Mouse (Mus musculus): ENCODE data around the gene Npcd. TPM values are rescaled to one million over a fixed set of nuclear protein-coding genes. Genes with fewer than 3 reads are reported as not detected.
"Not testable (repeated sequence)": the region's sequence is repeated elsewhere in the genome, so short reads cannot be mapped to it uniquely, and the experiment has no call there.

Npcd gene
- polyA plus RNA-seq, 1 experiment = 0.12 TPM

DNA sequence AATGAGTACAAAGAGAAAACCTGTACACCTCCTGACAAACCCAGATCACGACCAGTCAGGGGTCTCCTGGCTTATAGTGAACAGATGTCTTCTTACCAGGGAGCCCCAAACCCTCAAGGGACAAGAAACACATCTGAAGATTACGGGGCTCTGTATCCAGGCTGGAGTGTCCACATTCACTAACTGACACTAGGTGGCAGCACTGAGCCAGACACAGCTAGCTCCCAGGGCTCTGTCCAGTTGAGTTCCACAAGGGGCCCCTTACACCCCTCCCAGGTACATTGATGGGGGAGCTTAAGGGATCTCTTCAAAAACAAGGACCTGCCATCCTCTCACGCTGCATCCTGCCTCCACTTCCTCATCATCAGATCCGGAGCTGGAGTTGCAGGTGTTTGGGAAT, 3.6 kb downstream of the Npcd start:
- no peak for DNase-seq (ENCODE audit: low read depth)

DNA sequence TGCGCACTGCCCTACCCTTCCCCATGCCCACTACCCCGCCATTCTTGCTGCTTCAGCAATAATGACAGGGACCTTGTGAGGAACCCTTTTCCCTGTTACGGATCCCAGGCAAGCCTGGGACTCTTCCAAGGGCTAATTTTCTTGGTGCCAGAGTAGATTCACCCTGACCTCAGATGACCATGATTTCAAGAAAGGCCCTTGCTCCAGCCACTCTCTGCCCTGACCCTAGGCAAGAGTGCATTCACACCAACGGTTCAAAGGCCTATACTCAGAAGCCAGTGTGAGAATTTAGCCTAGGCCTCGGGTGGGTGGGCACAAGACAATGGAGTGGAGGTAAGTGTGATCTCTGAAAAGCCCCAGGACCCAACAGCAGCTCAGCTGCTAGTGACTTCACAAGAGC, 4.6 kb downstream of the Npcd start:
- no peak for DNase-seq (ENCODE audit: low read depth)

DNA sequence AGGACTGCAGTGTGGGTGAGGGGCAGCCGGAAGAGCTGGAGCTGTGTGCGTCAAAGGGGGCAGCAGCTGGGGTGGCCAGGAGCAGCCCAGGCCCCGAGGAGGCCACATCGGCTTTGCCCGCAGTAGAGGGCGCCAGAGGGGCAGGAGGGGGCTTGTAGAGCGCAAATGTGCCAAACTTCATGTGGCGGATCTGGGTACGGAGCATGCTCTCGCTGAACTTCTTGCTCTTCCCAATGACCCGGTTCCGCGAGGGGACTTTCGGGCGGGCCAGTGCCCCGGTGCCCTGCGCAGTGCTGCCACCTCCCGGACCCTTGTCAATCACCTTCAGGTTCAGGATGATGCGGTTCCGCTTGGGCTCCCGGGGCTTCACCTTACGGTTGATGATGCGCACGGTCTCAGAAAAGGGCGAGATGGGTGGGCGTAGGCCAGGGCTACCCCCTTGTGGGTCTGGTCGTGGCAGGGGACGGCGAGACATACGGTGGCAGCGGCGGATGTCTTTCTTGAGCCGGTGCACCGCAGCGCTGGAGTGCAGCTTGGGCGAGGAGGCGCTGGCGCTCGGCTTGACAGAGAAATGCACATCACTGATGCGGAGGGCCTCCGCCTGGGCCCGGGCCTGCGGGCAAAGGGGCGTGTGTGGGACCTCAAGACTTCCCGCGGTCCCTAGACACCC, 5.5 kb downstream of the Npcd start:
- no peak for DNase-seq (ENCODE audit: low read depth)

DNA sequence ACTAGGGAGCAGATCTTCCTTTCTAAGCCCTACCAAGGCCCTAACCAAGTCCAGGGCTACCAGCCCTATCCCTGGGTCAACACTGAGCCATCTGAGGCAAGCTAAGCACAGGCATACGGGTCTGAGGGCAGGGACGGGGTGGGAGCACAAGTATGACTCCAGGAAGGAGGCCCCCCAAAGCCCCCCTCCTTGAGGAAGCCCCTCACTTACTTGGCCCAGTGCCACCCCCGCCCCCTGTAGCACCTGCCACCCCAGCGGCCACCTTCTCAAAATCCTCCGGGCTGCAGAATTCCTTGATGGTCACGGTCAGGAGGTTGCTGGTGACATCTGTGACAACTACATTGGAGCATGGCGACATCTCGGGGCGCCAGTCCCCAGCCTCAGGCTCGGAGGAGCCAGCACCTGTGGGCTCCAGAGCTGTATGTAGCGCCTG, 6.2 kb downstream of the Npcd start:
- DNase-seq (ENCODE audit: low read depth) = no peak

DNA sequence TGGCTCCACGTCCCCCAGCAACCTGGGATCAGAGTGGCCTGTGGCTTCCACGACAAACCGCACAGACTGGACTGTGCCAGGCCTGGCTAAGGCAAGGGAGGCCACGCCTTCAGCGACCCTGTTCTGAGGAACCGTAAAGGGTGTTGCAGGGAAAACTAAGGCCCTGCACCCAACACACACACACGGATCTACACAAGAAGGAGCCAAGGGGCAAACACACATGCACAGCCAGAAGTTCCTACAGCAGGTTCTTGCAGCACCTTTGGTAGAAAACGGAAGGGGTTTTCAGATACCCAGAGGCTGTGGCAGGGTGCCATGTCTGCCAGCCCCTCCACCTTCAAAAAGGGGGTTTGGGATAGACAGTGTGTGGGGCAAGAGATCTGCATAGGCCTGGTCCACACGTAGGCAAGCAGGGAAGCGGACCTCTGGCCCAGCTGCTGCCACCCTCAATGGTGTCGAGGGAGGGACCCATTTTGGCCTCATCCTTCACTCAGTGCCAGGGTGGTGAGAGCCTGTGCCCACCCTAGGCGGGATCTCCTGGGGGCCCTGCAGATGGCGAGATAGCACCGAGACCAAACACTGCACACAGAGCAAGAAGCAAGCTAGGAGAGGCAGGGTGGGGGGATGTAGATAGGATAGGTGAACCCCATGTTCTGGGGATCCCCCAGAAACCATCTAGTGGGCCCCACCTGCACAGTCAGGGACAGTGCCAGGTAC, 6.8 kb downstream of the Npcd start:
- no peak for DNase-seq (ENCODE audit: low read depth)

DNA sequence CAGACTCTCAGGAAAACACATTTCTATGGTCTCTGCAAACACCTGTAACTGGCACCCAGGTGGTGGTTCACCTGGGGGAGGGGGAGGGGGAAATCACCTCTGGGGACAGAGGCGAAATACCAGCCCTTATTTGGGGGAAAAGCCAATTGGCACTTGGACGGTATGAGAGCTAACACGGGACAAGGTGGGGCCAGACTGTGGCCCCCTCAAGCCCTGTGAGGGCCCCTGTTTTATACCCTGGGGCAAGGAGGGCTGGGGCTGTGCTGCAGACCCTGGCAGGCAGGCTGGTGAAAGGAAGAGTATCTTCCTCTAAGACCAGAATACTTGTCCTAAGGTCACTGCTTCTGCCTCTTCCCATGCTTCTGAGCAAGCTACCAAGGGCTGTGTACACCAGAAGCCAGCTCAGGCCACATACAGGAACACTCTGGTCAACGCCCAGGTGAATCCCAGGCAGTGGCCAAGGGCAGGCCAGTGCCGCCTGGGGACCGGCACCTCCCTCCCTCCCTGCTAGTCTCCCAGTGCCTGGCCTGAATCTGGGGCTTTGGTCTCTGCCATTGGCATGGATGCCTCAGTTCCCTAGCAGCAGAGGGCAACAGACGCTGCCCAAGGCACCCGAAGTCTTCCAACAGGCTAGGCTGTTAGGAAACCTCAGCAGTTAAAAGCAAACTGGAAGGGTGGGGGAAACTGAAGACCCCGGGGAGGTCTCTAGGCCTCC, 7.7 kb downstream of the Npcd start:
- DNase-seq (ENCODE audit: low read depth) = no peak

DNA sequence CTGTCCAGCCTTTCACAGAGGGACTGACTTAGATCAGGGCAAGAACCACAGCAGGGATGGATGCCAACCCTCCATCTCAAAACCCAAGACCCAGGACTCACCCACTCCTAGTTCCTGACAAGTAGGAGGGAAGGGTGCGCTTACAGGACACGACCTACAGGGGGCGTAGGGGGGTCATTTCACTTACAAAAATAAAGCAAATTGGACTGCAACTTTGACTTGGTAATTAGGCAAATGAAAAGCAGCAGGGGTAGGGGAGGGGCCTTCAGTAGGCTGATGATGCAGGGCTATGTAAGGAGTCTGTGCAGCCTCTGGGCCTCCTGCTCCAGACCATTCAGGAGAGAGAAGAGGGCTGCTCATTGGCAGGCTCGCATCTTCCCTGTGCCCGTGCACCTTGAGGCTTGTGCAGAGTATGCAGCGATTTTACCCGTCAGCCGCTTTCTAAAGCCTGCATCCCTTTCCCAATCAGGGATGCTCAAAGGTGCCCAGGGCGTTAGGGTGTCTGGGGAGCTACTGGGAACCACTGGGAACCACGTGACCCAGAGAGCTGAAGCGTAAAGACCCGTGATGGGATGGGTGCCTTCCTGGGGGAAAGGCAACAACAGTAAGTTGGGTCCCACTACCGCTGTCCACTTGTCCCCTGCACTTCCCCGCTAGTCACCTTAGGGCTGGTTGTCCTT, 8.8 kb downstream of the Npcd start:
- DNase-seq (ENCODE audit: low read depth) = no peak

DNA sequence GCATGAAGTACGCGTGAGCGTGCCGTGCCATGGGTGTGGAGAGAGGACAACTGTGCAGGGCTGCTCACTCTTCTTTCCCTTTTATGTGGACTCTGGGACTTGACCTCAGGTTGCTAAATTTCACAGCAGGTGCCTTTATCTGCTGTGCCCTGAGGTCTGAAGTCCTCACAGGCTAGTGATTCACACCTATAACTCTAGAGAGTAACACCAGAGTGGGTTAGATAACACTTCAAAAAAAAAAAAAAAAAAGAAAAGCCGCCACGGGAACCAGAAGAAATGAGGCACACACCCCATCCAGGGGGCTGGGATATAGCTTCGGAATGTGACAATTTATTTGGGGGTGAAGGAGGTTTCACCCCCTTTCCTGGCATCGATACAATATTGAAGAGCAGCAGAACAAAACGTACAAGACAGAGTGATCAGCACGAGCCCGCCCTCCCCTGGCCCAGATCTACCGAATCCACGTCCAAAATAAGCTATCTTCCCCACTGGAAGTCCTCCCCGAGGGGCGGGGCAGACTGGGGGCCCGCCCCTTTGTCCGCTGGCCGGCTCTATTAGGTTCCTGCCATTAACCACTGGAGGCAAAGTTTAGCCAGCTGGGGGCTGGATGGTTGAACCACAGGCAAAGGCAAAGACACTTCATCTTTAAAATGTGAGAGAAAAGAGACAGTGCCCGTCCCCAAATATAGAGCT, 10.3 kb downstream of the Npcd start:
- DNase-seq (ENCODE audit: low read depth) = no peak

DNA sequence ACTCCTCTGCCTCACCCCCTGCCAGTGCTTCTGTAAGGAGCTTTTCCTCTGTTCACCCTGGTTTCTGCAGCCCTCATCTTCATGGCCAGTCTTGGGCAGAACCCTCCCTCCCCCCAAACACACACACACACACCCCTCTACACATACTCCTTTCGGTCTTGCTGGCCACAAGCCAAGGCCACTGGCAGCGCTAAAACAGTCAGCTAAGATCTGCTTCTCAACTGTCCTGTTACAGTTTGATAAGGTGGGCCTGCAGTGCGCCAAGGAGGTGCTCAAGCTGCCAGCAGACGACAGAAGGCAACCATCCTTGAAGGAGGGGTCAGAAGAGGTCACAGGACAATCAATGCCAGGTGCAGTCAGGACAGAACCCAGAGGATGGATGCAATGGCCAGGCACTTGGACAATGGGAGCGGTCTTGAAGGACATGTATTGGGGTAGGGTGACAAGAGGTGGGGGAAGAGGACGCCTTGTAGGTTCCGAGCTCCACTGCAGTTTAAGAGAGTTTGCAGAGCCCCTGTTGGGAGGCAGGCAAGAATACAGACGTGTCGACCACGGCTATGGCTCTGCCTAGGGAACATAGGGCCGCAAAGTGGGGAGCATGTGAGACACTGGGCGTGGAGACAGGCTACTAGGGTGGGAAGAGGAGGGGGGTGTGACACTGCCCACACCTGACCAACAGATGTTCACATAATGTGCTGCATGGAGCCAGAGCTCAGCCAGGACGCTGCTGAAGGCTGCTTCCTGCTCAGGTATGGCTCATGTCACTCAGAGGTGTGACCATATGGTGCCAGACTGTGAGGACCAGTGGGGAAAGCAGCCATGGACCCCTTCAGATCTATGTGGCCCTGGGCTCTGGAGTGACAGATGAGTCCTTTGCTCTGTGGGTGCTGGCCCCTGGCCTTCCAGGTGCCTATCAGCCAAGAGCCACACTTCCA, 11.5 kb downstream of the Npcd start:
- no peak for DNase-seq (ENCODE audit: low read depth)

DNA sequence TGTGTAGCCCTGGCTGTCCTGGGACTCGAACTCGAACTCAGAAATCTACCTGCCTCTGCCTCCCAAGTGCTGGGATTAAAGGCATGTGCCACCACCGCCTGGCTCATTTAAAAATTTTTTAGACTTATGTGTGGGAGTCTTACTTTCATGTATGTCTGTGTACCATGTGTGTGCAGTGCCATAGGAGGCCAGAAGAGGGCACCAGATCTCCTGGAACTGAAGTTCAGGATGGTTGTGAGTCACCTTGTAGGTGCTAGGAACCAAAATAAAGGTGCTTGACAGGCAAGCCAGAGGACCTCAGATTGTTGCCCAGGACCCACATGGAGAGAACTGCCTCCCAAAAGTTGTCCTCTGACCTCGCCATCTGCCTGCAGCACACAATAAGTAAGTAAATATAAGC, 15.7 kb downstream of the Npcd start:
- DNase-seq (ENCODE audit: low read depth) = no peak

DNA sequence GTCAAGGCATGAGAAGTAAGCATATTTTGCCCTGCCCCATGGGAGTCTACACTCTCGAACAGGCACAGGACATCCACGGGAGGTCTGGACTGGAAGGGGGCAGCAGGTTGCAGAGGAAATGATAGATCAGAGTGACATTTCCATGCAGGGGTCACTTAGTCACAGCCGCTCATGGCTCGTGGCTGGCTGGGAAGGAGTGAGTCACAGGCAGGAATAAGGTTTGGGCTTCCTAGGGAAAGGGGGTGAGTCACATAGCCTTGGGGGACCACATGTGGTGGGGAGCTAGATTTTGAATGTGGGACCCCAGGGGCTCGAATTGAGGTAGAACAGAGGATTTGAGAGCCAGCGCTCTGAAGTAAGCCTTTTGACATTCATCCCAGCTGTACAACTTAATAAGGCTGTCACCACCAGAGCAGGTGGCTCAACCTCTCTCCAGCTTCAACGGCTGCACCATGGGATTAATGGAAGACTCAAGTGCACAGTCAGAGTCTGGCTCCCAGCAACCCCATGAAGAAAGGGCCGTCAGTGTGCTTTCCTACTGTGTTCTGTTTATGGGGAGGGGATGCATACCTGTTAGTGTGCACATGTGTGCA, 20.3 kb downstream of the Npcd start:
- no peak for DNase-seq (ENCODE audit: low read depth)

DNA sequence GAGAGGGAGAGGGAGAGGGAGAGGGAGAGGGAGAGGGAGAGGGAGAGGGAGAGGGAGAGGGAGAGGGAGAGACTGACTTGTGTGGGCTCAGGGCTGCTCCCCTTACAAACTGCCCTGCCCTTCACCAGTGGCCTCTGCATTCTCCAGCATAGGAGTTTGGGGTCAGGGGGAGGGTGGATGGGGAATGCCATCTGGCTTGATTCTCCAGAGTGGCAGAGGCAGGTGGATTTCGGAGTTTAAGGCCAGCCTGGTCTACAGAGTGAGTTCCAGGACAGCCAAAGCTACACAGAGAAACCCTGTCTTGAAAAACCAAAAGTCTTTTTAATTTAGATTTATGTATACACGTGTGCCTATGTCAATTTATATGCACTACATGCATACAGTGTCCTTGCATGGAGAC, 21.2 kb downstream of the Npcd start:
- not testable (repeated sequence) for DNase-seq (ENCODE audit: low read depth)

DNA sequence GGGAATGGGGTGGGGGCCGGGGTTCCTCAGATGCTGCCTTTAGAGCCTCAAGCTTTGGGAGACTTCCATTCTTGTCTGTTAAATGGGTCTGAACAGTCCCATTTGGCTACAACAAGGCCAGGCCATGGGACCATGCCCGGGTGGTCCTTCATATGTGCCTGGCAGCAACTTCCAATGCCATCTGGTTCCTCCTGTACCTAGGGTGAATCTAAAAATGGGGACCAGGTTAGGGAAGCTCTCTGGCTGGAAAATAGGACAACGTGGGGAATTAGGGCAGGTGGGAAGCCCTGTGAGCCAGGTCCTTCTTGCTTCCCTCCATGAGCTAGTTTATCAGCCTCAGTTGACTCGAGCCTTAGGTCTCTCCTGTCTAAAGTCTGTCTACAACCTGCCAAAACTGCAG, 23.0 kb downstream of the Npcd start:
- no peak for DNase-seq (ENCODE audit: low read depth)

DNA sequence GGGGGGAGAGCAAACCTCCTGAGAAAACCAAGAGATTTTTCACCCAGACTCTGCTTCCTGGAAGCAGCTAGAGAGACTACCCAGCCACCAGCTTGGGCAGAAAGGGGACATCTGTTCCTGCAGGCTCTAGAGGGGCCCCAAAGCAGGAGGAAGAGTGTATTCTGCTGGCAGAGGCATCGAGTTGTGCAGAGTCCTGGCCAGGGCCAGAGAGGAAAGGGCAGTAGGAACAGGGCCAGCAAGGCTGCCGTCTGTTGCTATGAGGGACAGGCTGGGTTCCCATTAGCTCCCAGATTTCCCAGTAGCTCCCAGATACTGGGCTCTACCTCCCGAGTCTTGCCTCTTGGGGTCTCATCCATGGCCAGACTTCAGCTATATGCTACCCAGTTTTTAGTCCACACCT, 24.0 kb downstream of the Npcd start:
- no peak for DNase-seq (ENCODE audit: low read depth)

DNA sequence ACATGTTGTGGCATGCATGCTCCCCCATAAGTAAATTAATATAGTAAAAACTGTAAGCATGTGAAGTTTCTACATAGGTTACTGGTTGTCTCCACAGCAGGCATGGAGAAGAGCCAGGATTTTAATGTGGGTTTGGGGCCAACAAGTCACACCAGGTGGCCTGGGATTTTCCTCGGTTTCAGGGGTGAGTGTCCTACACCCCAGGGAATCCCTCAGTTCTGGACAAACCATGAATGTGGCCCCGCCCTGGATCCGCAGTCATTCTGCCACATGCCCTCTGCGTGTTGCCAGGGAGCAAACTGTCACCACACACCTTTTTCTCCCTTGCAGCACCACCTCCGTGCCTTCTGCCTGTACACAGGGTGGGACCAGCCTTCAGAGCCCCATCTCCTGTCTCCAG, 25.4 kb downstream of the Npcd start:
- DNase-seq (ENCODE audit: low read depth) = no peak

DNA sequence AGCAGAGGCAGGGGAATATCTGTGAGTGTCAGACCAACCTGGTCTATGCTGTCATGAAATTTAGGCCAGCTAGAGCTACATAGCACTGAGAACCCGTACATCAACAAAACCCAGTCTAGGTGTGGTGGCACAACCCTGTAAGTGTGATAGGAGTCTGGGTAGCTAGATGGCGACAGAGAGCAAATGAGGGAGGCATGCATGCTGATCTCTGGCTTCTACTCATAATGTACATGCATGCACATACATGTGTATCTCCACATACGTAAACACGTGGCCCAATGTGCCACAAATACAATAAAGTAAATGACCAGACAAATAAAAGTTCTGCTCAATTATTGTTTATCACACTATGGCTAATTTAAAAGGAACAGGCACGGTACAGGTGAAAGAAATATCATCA, 25.9 kb downstream of the Npcd start:
- DNase-seq (ENCODE audit: low read depth) = no peak

DNA sequence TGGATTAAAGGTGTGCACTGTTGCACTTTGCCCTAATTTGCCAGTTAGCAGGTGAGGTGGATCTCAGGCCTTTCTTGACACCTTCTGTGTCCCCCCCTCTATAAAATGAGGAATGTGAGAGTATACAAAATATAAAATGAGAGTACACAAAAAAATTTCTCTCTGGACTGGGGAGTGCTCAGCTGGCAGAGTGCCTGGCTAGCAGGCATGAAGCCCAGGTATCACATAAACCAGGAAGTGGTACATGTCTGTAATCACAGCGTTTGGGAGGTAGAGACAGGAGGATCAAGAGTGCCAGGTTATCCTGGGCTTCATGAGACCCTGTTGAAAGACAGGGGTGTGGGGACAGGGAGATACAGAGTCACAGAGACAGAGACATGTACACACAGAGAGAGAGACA, 27.0 kb downstream of the Npcd start:
- DNase-seq (ENCODE audit: low read depth) = no peak

DNA sequence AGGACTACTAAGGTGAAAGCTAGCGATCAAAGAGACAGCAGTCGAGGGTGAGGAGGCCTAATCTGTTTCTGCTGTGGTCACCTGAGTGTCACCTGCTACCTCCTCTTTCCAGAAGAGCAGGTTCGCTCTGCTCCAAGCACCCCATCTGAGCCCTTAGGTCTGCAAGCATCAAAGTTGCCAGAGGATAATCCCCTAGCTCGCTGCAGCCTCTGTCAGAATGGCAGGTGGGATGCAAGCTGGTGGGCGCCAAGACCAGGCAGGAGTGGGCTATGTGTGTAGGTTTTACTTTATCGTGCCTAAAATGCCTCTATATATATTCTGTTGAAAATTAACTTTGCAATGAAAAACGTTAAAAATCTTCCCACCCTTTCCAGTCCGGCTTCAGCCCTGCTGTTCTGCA, 28.8 kb downstream of the Npcd start:
- no peak for DNase-seq (ENCODE audit: low read depth)

DNA sequence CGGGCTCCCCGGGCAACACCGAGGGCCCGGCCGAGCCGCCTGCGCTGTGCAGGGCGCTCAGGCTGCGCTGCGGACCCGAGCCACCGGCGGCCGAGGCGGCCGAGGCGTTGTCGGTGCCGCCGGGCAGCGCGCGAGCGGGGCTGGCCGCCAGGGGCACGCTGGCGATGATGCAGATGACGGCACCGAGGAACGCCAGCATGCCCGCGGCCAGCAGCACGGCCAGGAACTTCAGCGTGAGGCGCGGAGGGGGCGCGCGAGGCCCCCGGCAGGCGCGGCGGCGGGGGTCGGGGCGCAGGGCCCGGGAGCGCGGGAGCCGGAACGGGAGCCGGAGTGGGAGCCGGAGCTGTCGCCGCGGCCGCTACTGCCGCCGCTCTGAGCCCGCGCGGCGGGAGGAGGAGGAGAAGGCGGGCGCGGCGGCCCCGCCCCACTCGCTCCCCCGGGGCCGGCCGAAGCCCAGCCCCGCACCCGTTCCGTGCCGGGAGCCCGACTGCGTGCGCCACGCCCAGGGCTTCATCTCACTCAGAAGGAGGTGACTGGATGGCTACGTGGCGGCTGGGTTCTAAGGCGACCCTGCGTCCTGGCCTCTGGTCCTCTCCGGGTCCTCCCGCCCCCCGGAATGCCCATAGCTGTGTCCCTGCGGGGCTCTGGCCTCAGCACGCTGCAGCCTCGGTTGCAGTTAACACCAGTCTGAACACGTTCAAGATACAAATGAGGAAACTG, 29.5 kb downstream of the Npcd start, which contains the start of gene Nptxr:
Nptxr (minus strand) TSS at position 415 of the 720 bp plus-strand sequence.
- no peak for DNase-seq (ENCODE audit: low read depth)
